Comparison of ENCODE assay signal across 20 mouse cellular contexts in the genomic region with DNA sequence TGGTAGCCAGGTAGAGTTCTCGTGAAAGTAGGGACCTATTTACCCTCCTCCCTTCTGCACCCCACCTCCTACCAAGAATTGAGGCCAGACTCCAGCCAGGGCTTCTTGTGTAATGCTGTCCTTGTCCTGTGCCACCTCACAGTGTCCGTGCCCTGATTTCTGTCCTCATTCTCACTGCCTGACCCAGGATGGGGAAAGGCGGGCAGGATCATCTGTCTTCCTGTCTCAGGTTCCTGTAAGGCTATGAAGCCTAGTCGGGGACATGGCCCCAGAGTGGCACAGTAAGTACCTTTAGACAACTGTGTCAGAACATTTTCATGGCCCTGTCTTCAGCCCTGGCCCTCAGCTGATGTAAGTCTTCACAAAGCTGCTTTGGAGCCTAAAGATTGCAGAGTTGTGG. TPM values are rescaled to one million over a fixed set of nuclear protein-coding genes. Genes with fewer than 3 reads are reported as not detected.
DNase-seq lines count a peak whose midpoint lies in the region; ATAC-seq and TF ChIP-seq lines count a peak whose summit lies in the region.
"Had no signal": no experiment of that assay in that cellular context is flagged by ENCODE, and none has a peak within 500 bp of the region (broad histone marks: within the 10 kb centered on the region; RNA-seq: fewer than 3 reads in every experiment).

No protein-coding gene starts in this region.

- no peak overlapping the region for H3K4me2 ChIP-seq in heart, embryonic 12.5 days
- H3K4me2 ChIP-seq in liver, embryonic 11.5 days = no peak overlapping the region
- H3K4me2 ChIP-seq: kidney, embryonic 15.5 days; liver, embryonic 12.5 days; midbrain, embryonic 11.5 days; stomach, embryonic 15.5 days had no signal

- no peaks in the 10 kb centered on the region for H3K79me2 ChIP-seq in heart, adult 2 months (replicated peaks; ENCODE audit: control insufficient read depth, insufficient read depth, low read length)
- H3K79me2 ChIP-seq in liver, adult 2 months (ENCODE audit: control insufficient read depth, insufficient read depth, low read length) = no peaks in the 10 kb centered on the region

- H3K36me3 ChIP-seq in heart, embryonic 12.5 days = no peaks in the 10 kb centered on the region
- no peaks in the 10 kb centered on the region for H3K36me3 ChIP-seq in heart, adult 2 months (ENCODE audit: control insufficient read depth, insufficient read depth, low read length)
- no peaks in the 10 kb centered on the region for H3K36me3 ChIP-seq in liver, adult 2 months (ENCODE audit: control insufficient read depth, insufficient read depth, low read length)
- H3K36me3 ChIP-seq in liver, embryonic 11.5 days (ENCODE audit: control insufficient read depth, insufficient read depth, low read length) = no peaks in the 10 kb centered on the region
- H3K36me3 ChIP-seq: forebrain, embryonic 10.5 days; heart, embryonic 10.5 days; kidney, embryonic 15.5 days; liver, embryonic 12.5 days; stomach, embryonic 15.5 days had no signal

- H3K9ac ChIP-seq in heart, embryonic 12.5 days = no peak overlapping the region
- H3K9ac ChIP-seq in heart, adult 2 months (ENCODE audit: low read depth, low read length) = no peak overlapping the region
- H3K9ac ChIP-seq in liver, adult 2 months (ENCODE audit: low read depth, low read length) = no peak overlapping the region
- no peak overlapping the region for H3K9ac ChIP-seq in liver, embryonic 11.5 days (ENCODE audit: low read depth, low read length)
- H3K9ac ChIP-seq: kidney, embryonic 15.5 days; liver, embryonic 12.5 days; stomach, embryonic 15.5 days had no signal

- ATAC-seq in heart, embryonic 12.5 days (ENCODE audit: insufficient number of reproducible peaks, low FRiP score) = no peak
- no peak for ATAC-seq in liver, embryonic 11.5 days (replicated peaks; ENCODE audit: low FRiP score)
- ATAC-seq: forebrain, embryonic 16.5 days; hindbrain, postnatal 0 days; intestine, embryonic 16.5 days; liver, embryonic 12.5 days had no signal

- intact Hi-C loops in heart, adult 2 months (cut with DNase I) = no loop called here

- TF ChIP-seq POLR2A in heart, adult 2 months (IDR thresholded peaks at IDR 0.05; ENCODE audit: insufficient read depth, low read depth, low read length) = no peak
- TF ChIP-seq POLR2A in liver, adult 2 months (IDR thresholded peaks at IDR 0.05; ENCODE audit: extremely low read depth, insufficient read depth, low read length) = no peak

- no peaks in the 10 kb centered on the region for H3K27me3 ChIP-seq in heart, embryonic 12.5 days (replicated peaks)
- no peaks in the 10 kb centered on the region for H3K27me3 ChIP-seq in heart, adult 2 months (ENCODE audit: control insufficient read depth, insufficient read depth, low read length)
- no peaks in the 10 kb centered on the region for H3K27me3 ChIP-seq in liver, adult 2 months (ENCODE audit: control insufficient read depth, insufficient read depth, low read length)
- H3K27me3 ChIP-seq in liver, embryonic 11.5 days (replicated peaks; ENCODE audit: control insufficient read depth, insufficient read depth, low read length) = no peaks in the 10 kb centered on the region
- H3K27me3 ChIP-seq: kidney, embryonic 15.5 days; liver, embryonic 12.5 days; stomach, embryonic 15.5 days had no signal

- no peak for TF ChIP-seq EP300 in heart, adult 2 months (IDR thresholded peaks at IDR 0.05; ENCODE audit: insufficient read depth, low read depth, low read length)

- H3K9me3 ChIP-seq in heart, embryonic 12.5 days (replicated peaks) = no peaks in the 10 kb centered on the region
- H3K9me3 ChIP-seq in liver, embryonic 11.5 days (ENCODE audit: control insufficient read depth, low read length) = no peaks in the 10 kb centered on the region
- H3K9me3 ChIP-seq: forebrain, embryonic 10.5 days; heart, embryonic 10.5 days; kidney, embryonic 15.5 days; liver, embryonic 12.5 days; stomach, embryonic 15.5 days had no signal

- no peak overlapping the region for H3K4me3 ChIP-seq in heart, embryonic 12.5 days
- H3K4me3 ChIP-seq in heart, adult 2 months = no peak overlapping the region
- no peak overlapping the region for H3K4me3 ChIP-seq in liver, adult 2 months (ENCODE audit: insufficient read depth, low read depth, low read length)
- H3K4me3 ChIP-seq in liver, embryonic 11.5 days (ENCODE audit: low read depth, low read length) = no peak overlapping the region
- H3K4me3 ChIP-seq: forebrain, embryonic 10.5 days; heart, embryonic 10.5 days; kidney, embryonic 15.5 days; liver, embryonic 12.5 days; stomach, embryonic 15.5 days had no signal

- peaks cover 36% of the 10 kb centered on the region for H3K4me1 ChIP-seq in heart, embryonic 12.5 days (replicated peaks)
- no peaks in the 10 kb centered on the region for H3K4me1 ChIP-seq in heart, adult 2 months (ENCODE audit: control insufficient read depth, insufficient read depth, low read length)
- H3K4me1 ChIP-seq in liver, adult 2 months (ENCODE audit: control insufficient read depth, insufficient read depth, low read length) = no peaks in the 10 kb centered on the region
- no peaks in the 10 kb centered on the region for H3K4me1 ChIP-seq in liver, embryonic 11.5 days (replicated peaks; ENCODE audit: control insufficient read depth, insufficient read depth, low read length)

- no peak for TF ChIP-seq CTCF in heart, adult 2 months (IDR thresholded peaks at IDR 0.05)
- TF ChIP-seq CTCF in liver, adult 2 months (IDR thresholded peaks at IDR 0.05; ENCODE audit: low read depth, low read length) = no peak

- peak overlapping the region; percentile 19; the same call in 1 of the 2 replicates for H3K27ac ChIP-seq in heart, embryonic 12.5 days (ENCODE audit: poor library complexity, severe bottlenecking)
- H3K27ac ChIP-seq in heart, adult 2 months = no peak overlapping the region
- H3K27ac ChIP-seq in liver, adult 2 months (replicated peaks; ENCODE audit: insufficient read depth, low read depth, low read length) = no peak overlapping the region
- H3K27ac ChIP-seq in liver, embryonic 11.5 days (ENCODE audit: low read depth, low read length) = no peak overlapping the region
- H3K27ac ChIP-seq: forebrain, embryonic 10.5 days; heart, embryonic 10.5 days; hindbrain, postnatal 0 days; kidney, embryonic 15.5 days; liver, embryonic 12.5 days; stomach, embryonic 15.5 days had no signal

- peak; percentile 87 for DNase-seq in adrenal gland, adult 2 months
- no peak for DNase-seq in adrenal gland, adult 18-20 months (ENCODE audit: low spot score in 2 of 2)
- DNase-seq in heart, adult 2 months = no peak
- peak; percentile 27 for DNase-seq in liver, adult 2 months (ENCODE audit: extremely low read depth, low read depth, low spot score)
- DNase-seq in liver, embryonic 11.5 days (ENCODE audit: low spot score) = no peak
- no peak for DNase-seq in kidney, adult 9 months
- DNase-seq: cerebellum, adult 11 months; layer of hippocampus, postnatal 36 days; lung, postnatal 10 days; thymus, postnatal 25 days had no signal

- 75% methylated on average over 4 of the region's 4 CpGs for WGBS in heart, embryonic 12.5 days
- WGBS in heart, adult 2 months = 75% methylated on average over 4 of the region's 4 CpGs
- WGBS in liver, adult 2 months = 48% methylated on average over 4 of the region's 4 CpGs
- WGBS in liver, embryonic 11.5 days = 78% methylated on average over 4 of the region's 4 CpGs

RNA-seq across cellular contexts. Expression of a gene that starts 12.7 kb away (rescaled TPM):
- total RNA-seq in adrenal gland, adult 2 months (2021) = 100 to 1,000 TPM in 1 of 2 experiments, 10 to 100 TPM in 1; 83.4 to 367 TPM
- polyA plus RNA-seq in adrenal gland, adult 2 months (2012; rRNA removed) = 266 and 407 TPM in 2 replicates
- total RNA-seq in adrenal gland, adult 18-20 months (2021) = 100 to 1,000 TPM; 123 to 353 TPM
- 38.8 and 40.7 TPM in 2 replicates for polyA plus RNA-seq in heart, embryonic 12.5 days (2016; fragmentation: Nextera tagmentation; extraction: Ambion mirVana)
- 10 to 100 TPM; 10.4 to 12.6 TPM for total RNA-seq in heart, adult 2 months (2021)
- 31.5 and 31.7 TPM in 2 replicates for polyA plus RNA-seq in heart, adult 2 months (2012; rRNA removed)
- total RNA-seq in liver, adult 2 months (2014; rRNA removed) = 7.7 and 9.5 TPM in 2 replicates
- polyA plus RNA-seq in liver, adult 2 months (2012; rRNA removed) = 6.7 and 14.9 TPM in 2 replicates
- 34.7 and 38.4 TPM in 2 replicates for polyA plus RNA-seq in liver, embryonic 11.5 days (2014; fragmentation: Nextera tagmentation; extraction: Ambion mirVana)

RNA-seq across cellular contexts. Expression of a gene that starts 15.5 kb away (rescaled TPM):
- 10 to 100 TPM; 24.7 to 25.4 TPM for total RNA-seq in adrenal gland, adult 2 months (2021)
- 16.3 and 17.1 TPM in 2 replicates for polyA plus RNA-seq in adrenal gland, adult 2 months (2012; rRNA removed)
- total RNA-seq in adrenal gland, adult 18-20 months (2021) = 10 to 100 TPM; 20.8 to 35.3 TPM
- polyA plus RNA-seq in heart, embryonic 12.5 days (2016; fragmentation: Nextera tagmentation; extraction: Ambion mirVana) = 12.1 and 12.3 TPM in 2 replicates
- total RNA-seq in heart, adult 2 months (2021) = 1 to 10 TPM; 6.1 to 8.1 TPM
- polyA plus RNA-seq in heart, adult 2 months (2012; rRNA removed) = 8.8 and 13.0 TPM in 2 replicates
- 18.4 and 19.0 TPM in 2 replicates for total RNA-seq in liver, adult 2 months (2014; rRNA removed)
- polyA plus RNA-seq in liver, adult 2 months (2012; rRNA removed) = 12.3 and 13.0 TPM in 2 replicates
- polyA plus RNA-seq in liver, embryonic 11.5 days (2014; fragmentation: Nextera tagmentation; extraction: Ambion mirVana) = 9.7 and 9.8 TPM in 2 replicates

Comparison
In these comparisons a context has a peak if more than half of its experiments do, and no peak if none do; other contexts are left out.
1. DNase-seq: peak in adrenal gland, adult 2 months (single experiment) and liver, adult 2 months (single experiment); none in adrenal gland, adult 18-20 months (0 of 2), heart, adult 2 months (0 of 2), liver, embryonic 11.5 days (single experiment) and kidney, adult 9 months (single experiment).